Mouse (Mus musculus): ENCODE results near the gene Glud1.

DNA sequence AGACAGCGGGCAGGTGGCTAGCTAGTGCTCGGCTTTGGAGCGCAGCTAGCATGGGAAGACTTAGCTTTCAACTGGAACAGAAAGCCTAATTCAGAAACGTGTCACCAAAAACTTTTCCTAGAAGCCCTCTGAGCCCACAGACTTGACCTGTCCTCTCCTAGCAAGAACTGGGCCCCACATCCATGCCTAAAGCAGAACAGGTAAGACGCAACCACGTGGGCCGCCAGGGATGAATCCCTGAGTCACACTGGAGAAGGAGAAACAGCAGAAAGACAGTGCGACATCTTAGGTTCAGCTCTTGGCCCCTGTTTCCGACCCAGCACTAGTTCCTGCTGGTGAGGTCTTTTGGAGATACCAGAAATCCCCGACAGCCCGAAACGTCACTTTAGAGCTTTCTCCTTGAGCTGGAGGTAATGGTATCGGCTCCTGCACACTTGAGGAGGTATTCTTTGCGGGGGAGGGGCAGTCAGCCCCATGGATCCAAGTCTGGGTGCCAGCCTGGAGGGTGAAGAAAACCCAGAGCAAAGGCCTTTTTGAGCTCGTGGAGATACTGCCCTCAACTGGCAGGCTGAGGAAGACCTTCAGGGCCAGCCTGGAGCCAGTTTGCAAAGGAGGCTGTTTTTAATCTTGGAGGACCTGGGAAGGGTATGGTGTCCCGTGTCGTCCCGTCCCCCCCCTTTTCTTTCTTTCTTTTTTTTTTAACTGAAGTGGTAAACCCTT, 52.4 kb downstream of the Glud1 start:
- TF ChIP-seq CTCF (IDR thresholded peaks at IDR 0.05) (peak; percentile 85), EP300 (IDR thresholded peaks at IDR 0.05) (no peak)
